Mouse (Mus musculus): ENCODE measurements around the gene Grk5. TPM values are rescaled to one million over a fixed set of nuclear protein-coding genes. Genes with fewer than 3 reads are reported as not detected.
A peak's percentile ranks its signal among the peaks of the same experiment; 100 is the strongest.

The Grk5 gene
- total RNA-seq, 2 experiments from 2014 or later = 14.4 to 14.8 TPM

- intact Hi-C loops (cut with DNase I) = no loop called here
- DNase-seq (ENCODE audit: low spot score in 2 of 2) = no peak
Observed at GRCm38 (mm10) chr19:60967909-60968308, 78.4 kb downstream of the Grk5 start.

DNA sequence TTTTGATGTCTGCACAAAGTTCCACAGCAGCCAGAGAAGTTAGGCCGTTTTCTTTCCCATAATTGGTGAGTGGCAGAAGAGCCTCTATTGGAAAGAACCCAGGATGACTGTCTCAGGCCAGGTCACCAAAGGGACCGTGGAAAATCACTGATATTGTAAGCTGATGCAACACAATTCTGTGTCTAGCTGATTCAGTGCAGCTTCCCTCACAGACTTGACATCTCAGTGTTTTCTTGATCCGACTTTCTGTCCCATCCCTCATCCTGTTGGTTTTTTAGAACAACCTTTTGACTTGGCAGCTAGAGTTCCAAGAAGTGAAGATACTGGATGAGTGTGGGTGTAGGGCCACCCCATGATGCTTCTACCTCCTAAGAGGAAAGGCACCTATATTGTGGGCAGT, 80.9 kb downstream of the Grk5 start:
- intact Hi-C loops (cut with DNase I) = no loop called here
- no peak for DNase-seq (ENCODE audit: low spot score in 2 of 2)

- DNase-seq (ENCODE audit: low spot score in 2 of 2) = no peak
- intact Hi-C loops (cut with DNase I) = no loop called here
Observed at GRCm38 (mm10) chr19:60971598-60971997, 82.0 kb downstream of the Grk5 start.

- intact Hi-C loops (cut with DNase I) = no loop called here
- DNase-seq (ENCODE audit: low spot score in 2 of 2) = no peak
Observed at GRCm38 (mm10) chr19:60972281-60973015, 82.9 kb downstream of the Grk5 start.

GRCm38 (mm10) chr19:60973508-60973907, 84.0 kb downstream of the Grk5 start:
- no peak for DNase-seq (ENCODE audit: low spot score in 2 of 2)
- intact Hi-C loops (cut with DNase I) = no loop called here

DNA sequence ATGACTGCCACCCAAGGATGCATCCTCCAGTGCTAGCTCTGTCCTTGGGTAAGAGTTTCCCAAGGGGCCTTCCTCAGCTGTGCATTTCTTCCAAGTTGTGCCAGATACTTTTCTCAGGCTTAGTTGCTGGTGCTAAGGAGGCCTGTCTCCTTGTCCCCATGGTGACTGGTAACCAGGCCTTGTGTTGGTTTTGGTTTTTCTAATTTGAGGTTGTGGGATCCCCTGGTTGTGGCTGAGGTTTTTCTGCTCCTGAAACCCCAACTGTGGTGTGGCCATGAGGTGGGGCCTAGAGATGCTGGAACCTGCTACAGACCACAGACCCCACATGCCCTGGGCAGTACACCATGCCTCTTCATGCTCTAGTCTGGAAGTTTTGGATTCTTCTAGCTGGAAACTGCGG, 90.0 kb downstream of the Grk5 start:
- intact Hi-C loops (cut with DNase I) = no loop called here
- no peak for DNase-seq (ENCODE audit: low spot score in 2 of 2)

DNA sequence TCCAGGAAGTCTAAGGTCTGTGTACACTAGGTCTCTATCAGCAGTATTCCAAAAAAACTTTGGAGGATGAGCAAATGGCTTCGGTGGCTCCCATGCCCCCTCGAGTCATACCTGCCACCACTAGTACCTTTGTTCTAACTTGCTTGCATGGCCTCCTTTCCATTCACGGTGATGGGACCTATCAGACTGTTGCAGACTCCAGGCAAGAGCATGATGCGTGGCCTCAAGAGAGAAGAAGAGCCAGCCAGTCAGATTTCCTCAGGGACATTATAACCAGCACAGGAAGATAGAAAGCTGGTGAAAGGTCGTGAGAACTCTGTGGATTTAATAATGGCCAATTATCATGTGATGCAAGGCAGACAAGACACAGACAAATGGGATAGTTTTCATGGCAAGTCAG, 91.8 kb downstream of the Grk5 start:
- intact Hi-C loops (cut with DNase I) = no loop called here

GRCm38 (mm10) chr19:60981894-60982293, 92.3 kb downstream of the Grk5 start:
- DNase-seq (ENCODE audit: low spot score in 2 of 2) = no peak
- intact Hi-C loops (cut with DNase I) = no loop called here

More for the DNA sequence above, 91.8 kb downstream of the Grk5 start:
- DNase-seq (ENCODE audit: low spot score in 2 of 2) = no peak

GRCm38 (mm10) chr19:60989766-60990165, 100.2 kb downstream of the Grk5 start:
- no peak for DNase-seq (ENCODE audit: low spot score in 2 of 2)
- intact Hi-C loops (cut with DNase I) = no loop called here

GRCm38 (mm10) chr19:60994214-60994613, 104.7 kb downstream of the Grk5 start:
- no peak for DNase-seq (ENCODE audit: low spot score in 2 of 2)
- intact Hi-C loops (cut with DNase I) = no loop called here

DNA sequence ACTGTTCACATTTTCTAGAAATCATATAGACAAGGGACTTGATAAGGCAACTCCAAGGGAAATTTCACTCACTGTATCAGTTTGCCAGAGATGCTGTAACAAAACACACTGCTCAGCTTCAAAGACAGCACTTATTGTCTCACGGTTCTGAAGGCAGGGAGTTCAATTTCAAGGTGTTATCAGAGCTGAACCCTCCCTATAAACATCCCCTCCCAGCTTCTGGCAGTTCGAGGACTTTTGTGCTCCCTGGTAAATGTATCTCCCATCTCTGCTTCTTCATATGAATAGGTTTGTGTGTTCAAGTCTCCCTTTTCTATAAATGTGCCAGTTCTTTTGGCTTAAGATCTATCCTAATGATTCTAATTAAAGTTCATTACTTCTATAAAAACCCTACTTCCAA, 105.3 kb downstream of the Grk5 start:
- DNase-seq (ENCODE audit: low spot score in 2 of 2) = no peak
- intact Hi-C loops (cut with DNase I) = no loop called here

- DNase-seq (ENCODE audit: low spot score in 2 of 2) = no peak
- intact Hi-C loops (cut with DNase I) = no loop called here
Observed at GRCm38 (mm10) chr19:60997784-60998183, 108.2 kb downstream of the Grk5 start.

GRCm38 (mm10) chr19:60999652-61000051, 110.1 kb downstream of the Grk5 start:
- intact Hi-C loops (cut with DNase I) = no loop called here
- no peak for DNase-seq (ENCODE audit: low spot score in 2 of 2)

DNA sequence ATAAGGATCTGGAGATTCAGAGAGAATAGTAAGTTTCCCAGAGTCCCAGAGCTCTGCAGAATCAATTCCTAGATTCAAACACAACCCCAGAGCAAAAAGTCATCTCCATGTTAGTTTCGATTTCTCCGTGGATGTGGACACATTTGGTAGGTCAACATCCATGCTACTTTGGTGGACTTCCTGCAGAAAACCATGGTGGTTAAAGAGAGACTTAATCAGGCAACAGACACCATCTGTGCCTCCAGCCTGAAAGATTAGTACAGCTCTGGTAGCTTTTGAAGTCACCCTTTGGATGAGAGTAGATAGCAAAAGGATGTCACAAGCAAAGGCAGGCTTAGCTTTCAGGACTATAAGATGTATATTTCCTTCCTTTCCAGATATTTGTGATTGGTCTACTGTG, 111.4 kb downstream of the Grk5 start:
- intact Hi-C loops (cut with DNase I) = no loop called here
- no peak for DNase-seq (ENCODE audit: low spot score in 2 of 2)

- intact Hi-C loops (cut with DNase I) = no loop called here
- no peak for DNase-seq (ENCODE audit: low spot score in 2 of 2)
Observed at GRCm38 (mm10) chr19:61009266-61009665, 119.7 kb downstream of the Grk5 start.

DNA sequence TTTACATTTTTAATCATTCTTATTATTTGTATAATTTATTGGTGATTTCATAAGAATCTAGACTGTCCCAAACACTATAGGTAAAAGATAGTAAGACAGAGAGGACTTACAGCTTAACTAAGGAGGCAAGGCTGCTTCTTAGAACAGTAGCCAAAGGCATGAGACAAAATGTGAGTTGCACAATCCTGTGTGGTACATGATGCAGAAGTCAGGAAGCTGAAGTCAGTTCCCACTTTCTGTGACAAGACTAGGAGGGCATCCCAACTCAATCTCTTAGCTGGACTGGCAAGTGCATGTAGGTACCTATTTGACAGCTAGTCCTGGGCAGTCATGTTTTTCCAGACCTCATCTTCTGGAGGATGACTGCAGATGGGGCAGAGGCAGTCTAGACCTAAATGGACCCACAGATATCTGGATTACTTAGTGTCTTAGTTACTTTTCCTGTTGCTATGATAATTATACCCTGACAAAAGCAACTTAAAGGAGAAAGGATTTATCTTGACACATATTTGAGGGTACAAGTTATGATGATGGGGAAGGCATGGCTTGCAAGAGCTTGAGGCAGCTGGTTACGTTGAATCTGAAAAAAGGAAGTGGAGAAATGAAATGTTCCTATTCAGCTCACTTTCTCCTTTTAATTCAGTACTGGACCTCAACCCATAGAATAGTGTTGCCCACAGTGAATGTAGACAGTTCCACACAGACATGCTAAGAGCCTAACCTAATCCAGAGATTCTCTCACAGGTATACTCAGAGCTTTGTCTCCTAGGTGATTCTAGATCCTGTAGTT, 128.1 kb downstream of the Grk5 start:
- intact Hi-C loops (cut with DNase I) = no loop called here
- DNase-seq (ENCODE audit: low spot score in 2 of 2) = no peak

DNA sequence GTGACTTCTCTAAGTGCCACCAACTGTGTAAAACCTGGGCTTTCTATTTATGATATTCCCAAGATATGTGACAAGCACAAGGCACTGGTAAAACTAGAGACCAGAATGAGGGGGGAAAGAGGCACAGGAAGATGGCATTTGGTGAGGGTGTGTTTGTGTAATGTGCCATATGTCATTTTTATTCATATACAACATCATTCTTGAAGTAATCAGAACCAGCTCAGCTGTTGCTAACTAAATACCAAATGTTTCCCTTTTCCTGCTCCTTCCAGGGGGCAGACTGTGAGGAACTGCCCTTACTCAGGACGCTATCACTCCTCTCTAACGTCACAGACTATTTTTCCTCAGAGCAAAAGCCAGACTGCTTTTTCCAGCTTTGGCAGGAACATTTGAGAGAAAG, 132.0 kb downstream of the Grk5 start:
- intact Hi-C loops (cut with DNase I) = no loop called here

GRCm38 (mm10) chr19:61021939-61022566, 132.5 kb downstream of the Grk5 start:
- DNase-seq (ENCODE audit: low spot score in 2 of 2) = no peak
- intact Hi-C loops (cut with DNase I) = no loop called here

More for the DNA sequence above, 132.0 kb downstream of the Grk5 start:
- peak; percentile 4 to 45 for DNase-seq (ENCODE audit: low spot score in 2 of 2)

GRCm38 (mm10) chr19:61031570-61031969, 142.0 kb downstream of the Grk5 start:
- intact Hi-C loops (cut with DNase I) = no loop called here

GRCm38 (mm10) chr19:61039151-61039550, 149.6 kb downstream of the Grk5 start:
- no peak for DNase-seq (ENCODE audit: low spot score in 2 of 2)
- intact Hi-C loops (cut with DNase I) = no loop called here

More at GRCm38 (mm10) chr19:61031570-61031969, 142.0 kb downstream of the Grk5 start:
- DNase-seq (ENCODE audit: low spot score in 2 of 2) = no peak

DNA sequence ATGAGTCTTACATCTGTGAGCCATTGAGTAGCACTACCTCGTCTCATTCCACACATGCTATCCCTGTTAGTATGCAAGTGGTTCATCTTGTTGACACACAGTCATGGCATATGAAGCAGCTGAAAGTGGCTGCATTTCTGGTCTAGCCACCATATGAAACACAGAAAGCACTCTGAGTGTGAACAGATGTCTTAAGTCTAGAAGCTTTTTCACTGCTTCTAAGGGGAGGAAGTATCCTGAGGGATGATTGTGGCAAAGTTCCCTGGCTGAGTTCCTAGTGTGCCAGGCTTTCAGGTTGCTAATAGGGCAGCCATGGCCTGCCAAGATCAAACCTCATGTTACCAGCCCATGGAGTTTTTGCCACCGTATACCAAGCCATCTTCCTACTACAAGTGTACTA, 159.1 kb downstream of the Grk5 start:
- DNase-seq (ENCODE audit: low spot score in 2 of 2) = no peak
- intact Hi-C loops (cut with DNase I) = no loop called here
